Mouse (Mus musculus) ES-E14 (cell line): ENCODE data around the gene Il1rapl1.

ENCODE experiments used
- CHD2 ChIP-seq: IDR thresholded peaks from 2 replicates; pipeline ENCODE4 v1.6.1; 2014; ENCODE audit warnings: mild to moderate bottlenecking, low read depth, low read length, inconsistent platforms
- MAFK ChIP-seq: IDR thresholded peaks from 2 replicates; pipeline ENCODE4 v1.6.1; 2014; ENCODE audit warnings: mild to moderate bottlenecking, low read depth, low read length, inconsistent platforms; ENCODE audit not compliant: insufficient read depth
- ZC3H11A ChIP-seq: IDR thresholded peaks from 2 replicates; pipeline ENCODE4 v1.6.1; 2012; ENCODE audit warnings: low read depth, mild to moderate bottlenecking, inconsistent platforms, low read length, borderline replicate concordance
- ZNF384 ChIP-seq: IDR thresholded peaks from 2 replicates; pipeline ENCODE4 v1.6.1; 2012; ENCODE audit warnings: low read depth, low read length, inconsistent platforms

DNA sequence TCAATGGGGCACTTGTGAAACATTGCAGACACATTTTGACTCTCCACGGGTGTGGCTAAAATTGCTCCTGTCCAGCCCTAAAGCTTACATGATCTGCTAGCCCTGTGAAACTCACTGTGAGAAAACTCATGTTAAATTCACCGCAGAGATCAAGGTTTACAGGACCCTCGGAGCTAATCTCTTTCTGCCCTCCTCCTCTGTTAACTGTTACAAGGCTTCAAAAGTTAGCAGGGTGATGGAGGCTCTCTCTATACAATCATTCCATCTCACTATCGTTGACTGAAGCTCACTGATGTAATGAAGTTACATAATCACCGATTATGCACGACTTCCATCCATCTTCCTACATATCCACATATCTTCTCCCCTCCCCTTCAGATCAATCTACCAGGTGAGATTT lies 1.9 kb downstream of the Il1rapl1 start:
- no peak for TF ChIP-seq ZNF384
- no peak for TF ChIP-seq ZC3H11A
- no peak for TF ChIP-seq CHD2
- TF ChIP-seq MAFK = no peak
